Mouse (Mus musculus) adrenal gland, adult 18-20 months (tissue): ENCODE results near the gene Kcnj15. TPM values are rescaled to one million over a fixed set of nuclear protein-coding genes. Genes with fewer than 3 reads are reported as not detected.

ENCODE experiments used
- DNase-seq, 2 experiments: peaks; one replicate each; pipeline ENCODE4 v3.0.0; 2021 to 2022; ENCODE audit warnings: low spot score in 2 of 2
- total RNA-seq, 2 experiments: library from RNA; stranded (reverse); gene quantifications; 1 replicate in 1 of 2; 2 replicates in 1 of 2; pipeline ENCODE4 v1.2.3; 2021

Gene Kcnj15
- total RNA-seq, 2 experiments from 2014 or later = 0.89 to 1.7 TPM

DNA sequence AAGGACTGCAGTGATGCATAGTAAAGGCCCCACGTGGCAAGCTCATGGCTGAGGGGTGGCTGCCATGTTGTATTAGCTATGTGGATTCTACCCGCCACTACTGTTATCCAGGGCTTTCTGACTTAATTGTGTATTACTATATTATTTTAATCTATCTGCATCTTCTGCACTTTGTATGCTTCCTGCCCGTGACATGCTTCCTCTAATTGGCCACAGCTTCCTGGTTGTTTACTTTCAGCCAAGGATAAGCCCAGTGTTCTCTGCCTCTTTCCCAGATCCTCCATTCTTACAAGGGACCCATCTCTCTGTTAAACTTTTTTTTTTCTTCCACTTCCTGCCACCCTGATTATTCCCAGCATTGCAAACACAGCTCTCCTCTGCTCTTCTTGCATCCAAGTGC, 32.0 kb downstream of the Kcnj15 start:
- no peak for DNase-seq

DNA sequence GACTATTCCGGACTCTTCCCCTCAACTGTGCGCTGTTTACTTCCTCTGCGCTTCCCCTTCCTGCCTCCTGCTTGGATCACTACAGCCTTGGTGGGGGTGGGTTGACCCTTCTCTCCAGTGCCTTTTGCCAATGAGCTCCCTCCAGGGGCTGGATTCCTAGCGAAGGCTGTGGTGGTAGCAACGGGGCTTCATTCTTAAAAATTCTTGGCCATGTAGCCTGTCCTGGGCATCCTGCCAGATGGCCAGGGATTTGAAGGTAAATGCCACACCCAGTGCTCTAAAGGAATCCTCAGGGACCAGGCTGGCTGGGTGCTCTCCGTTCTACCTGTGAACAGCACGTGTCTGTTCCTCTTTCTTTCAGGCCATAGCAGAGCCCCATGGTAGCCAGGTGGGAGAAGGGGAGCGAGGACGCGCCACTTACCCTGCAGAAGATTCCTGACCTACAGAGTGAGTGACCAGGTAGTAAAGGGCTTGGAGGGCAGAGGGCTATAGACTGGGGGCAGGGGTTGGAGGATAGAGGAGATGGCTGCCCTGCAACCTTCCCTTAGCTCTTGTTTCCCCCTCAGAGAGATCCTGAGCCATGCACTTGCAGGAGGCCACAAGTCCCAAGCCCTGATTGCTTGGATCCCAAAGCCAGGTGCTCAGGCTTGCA, 34.2 kb downstream of the Kcnj15 start:
- no peak for DNase-seq

DNA sequence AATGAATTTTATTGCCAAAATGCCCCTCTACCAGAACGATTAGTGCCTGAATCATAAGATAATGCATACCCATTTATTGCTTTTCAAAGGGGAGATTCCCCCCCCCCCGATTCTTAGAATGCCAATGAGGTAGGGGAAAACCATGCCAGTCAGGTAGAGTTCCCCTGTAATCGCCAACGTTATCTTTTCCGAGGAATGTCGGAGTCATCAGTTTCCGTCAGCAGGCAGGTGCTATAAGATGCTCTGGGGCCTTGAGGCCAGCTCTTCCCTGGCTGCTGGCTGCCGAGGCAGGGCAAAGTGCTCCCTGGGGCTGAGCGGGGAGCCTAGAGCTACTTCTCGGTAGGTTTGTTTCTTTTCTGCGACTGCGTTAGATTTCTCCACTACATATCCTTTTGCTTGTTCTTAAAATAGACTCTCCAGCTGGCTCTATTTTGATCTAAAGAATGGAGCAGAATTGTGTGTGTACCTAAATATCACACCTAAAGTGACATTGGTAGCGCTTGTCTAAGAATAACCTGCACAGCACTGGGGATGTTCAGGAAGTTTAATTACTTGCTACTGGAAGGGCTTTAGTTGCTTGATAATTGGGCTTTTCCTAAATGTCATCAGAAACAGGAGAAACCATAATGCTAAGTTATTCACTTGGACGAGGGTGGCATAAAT, 35.6 kb downstream of the Kcnj15 start:
- DNase-seq = no peak

DNA sequence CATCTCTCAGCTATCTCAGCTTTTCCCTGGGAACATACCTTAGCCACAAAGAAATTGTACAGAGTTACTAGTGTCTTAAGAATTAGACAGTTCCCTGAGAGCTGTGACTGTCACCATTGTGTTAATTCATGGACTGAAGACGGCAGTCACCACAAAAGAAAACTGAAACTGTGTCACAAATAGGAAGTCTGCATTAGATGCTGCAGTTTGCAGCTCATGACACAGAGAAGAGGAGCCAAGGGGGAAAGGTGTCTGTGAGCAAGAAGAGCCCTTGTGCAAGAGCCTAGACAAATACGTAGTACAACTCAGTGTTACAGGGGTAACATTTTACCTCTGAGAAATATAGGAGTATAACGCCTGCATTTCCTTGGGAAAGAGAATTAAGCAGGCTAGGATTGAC, 40.3 kb downstream of the Kcnj15 start:
- no peak for DNase-seq

DNA sequence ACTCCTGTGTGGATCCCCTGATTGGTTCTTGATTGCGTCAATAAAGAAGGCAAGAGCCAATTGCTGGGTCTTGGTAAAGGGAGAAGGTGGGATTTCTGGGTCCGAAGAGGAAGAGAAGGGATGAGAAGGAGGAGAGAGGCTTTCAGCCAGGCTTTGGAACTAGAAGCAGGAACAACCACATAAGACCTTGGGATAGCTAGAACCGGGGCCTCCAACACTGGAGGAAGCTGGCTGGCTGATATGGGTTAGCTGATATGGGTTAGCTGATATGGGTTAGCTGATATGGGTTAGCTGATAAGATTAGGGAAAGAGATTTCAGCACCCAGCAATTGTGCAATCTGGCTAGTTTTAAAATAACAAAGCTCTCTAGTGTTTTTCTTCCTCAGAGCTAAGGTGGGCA, 44.3 kb downstream of the Kcnj15 start:
- no peak for DNase-seq

DNA sequence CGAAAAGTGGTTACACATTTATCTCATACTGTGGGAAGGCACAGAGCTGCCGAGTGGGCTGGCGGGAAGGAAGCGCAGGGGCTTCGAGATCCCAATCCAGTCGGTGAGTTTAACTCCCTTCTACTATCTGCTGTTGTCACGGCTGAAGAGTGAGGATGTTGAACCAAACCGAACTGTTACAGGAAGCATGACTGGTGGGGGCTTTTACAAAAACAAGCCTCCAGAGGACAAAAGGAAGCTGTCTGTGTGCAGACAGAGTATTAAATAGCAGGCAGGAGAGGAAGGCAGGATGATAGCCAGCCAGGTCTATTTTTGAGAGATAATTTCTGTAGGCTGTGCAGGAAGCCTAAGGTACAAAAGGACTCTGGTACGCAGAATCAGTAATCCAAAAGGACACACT, 46.3 kb downstream of the Kcnj15 start:
- DNase-seq = no peak

DNA sequence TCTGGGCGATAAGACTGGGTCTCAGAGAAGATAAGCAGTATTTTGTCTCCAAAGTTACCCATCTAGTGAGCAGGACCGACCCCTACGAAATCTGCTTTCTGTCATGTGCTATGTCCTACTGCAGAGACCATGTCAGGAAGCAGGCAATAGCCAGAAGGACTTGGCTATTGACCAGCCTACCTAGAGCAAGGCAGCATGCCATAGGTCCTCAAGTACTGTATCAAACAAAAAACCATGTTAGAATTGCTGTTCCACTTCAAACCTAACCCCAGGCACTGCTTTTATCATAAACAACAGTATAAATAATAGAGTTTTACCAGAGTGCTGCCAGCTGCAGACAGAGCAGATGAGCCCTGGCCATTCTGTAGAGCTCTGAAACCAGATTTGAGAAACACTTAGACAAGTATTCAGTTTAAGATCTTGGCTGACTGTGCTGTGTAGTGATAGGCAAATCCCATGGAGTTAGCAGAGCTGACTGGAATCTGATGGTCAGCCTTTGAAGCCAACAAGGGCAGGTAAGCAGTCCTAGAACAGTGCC, 50.5 kb downstream of the Kcnj15 start:
- DNase-seq = no peak

DNA sequence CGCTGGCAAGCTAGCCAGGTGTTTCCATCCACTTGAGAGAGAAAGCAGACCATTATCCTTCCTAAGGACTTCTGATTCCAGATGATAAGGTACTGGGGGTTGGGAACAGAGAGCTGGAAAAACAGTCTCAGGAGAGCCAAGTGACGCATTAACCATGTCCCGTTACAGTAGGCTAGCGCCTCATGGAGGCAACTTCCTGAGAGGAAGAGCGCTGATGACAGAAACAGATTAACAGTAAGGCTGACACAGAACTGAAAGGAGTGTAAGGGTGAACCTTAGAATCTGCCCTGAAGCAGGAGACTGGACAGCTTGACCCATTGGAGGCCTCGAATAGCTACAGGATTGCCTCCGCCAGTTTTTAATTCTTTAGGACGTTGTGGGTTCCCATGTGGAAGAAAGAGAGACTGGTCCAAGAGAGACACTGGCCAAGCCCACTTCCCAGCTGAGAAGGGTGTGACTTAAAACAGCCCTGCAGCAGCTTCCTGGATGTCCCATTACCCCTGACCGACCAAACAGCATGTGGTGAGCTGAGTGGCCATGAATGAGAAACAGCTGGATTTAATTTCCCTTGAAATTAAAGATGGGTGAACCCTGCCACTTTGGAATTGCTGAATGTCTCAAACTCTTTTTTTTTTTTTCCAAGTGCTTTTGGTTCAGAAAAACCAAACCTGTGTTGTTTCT, 64.7 kb downstream of the Kcnj15 start:
- DNase-seq = no peak

DNA sequence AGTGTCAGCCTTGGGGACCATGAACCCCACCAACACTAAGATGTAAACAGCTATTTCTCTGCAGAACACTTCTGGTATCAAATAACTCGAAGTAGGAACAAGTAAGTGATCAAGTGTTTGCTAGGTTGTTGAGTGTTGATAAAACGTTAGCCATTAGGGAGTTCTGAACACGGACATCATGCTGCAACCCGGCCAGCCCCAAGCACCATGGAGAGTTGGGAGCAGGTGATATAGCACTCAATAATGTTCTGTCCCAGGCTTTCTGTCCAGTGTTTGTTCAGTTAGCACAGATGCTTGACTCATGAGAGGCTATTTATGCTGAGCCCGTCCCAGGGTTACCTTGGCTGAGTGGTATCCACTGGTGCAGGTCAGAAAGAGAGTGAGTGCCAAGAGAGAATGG, 74.8 kb downstream of the Kcnj15 start:
- no peak for DNase-seq

DNA sequence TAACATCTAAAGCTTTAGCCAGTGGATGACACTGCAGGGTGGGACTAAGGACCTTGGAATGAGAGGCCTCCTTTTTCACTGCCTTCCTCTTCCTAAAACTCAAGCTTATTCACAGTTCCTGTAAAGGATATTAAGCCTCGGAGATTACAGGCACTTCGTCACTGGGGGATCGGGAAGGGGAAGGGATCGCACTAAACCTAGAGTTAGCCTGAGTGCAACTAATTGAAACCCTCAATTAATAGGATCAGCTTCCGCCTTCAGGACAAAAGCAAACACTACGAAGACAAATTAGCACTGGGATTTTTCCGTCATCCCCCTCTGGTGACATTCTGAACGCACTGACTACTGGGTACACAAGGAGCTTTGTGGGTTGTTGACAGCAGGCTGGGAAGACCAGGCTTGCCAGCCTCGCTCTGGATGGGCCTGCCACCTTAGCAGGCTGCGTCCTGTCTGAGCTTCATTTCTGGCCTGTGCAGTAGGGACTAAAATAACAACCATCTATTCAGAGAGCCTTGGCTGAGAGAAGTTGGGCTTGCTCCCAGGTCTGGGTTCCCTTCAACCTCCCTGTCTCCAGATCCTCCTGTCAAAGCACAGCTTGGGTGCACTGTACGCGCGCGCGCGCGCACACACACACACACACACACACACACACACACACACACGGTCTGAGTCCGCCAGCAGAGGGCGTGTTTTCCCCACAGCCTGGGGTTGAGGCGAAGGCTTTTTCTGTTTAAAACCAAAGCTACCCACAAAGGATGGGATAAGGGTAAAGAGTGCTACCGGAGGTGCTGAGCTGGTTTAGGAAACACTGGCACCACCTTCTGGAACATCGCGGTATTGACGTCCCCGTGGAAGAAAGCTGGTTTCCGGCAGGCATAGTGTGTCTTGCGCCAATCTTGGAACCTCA, 83.8 kb downstream of the Kcnj15 start:
- DNase-seq = peak; percentile 72 to 78

DNA sequence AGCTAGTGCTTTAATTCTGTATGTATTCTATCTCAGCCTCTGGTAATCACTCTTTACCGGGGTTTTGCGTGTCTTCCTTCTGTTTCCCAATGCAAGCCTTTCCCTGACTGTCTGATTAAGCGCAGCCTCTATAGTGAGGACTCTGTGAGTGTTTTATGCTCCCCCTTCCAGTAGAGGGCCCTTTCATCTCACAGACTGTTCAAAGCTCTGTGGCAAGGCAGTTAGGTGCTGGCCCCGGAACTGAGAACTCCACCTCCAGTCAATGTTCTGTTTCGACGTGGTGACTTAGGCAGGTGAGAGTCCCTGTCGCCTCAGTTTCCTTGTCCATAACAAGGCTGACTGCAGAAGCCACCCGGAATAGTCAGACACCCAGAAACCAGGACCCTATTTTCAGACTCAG, 84.7 kb downstream of the Kcnj15 start:
- DNase-seq = no peak

DNA sequence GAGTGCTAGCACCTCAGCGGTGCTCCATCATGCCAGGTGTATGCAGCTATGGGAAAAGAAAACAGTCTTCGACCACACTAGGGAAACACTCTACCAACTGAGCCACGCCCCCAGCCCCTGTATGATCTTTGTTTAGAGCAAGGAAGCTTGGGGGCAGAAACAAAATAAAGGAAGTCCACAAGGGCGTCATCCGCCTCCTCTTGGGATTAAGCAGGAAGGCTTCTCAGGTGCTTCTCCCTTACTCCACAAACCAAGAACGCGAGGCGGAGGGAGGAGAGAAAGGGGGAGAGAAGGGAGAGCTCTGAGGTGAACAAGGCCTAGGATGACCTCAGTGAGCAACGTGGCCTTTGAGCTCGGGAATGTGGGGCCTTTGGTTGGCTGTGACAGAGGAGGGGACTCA, 87.6 kb downstream of the Kcnj15 start:
- DNase-seq = no peak

DNA sequence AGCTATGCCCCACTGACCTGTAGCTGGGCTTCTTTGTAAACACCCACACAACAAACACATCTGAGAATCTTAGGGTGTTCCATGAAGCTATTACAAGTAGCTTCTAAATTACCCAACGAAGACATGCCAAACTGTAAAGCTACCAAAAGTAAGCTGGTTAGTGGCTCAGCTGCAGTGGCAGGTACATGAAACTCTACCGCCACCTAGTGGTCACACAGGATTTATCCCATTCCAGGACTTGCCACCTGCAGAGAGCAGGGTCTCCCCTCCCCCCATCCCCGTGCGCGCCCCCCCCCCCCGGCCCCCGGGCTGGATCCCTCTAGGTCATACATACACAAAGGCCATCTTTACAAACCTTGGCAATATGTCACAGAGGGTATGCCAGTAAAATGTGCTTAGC, 88.5 kb downstream of the Kcnj15 start:
- DNase-seq = peak; percentile 65 to 69

DNA sequence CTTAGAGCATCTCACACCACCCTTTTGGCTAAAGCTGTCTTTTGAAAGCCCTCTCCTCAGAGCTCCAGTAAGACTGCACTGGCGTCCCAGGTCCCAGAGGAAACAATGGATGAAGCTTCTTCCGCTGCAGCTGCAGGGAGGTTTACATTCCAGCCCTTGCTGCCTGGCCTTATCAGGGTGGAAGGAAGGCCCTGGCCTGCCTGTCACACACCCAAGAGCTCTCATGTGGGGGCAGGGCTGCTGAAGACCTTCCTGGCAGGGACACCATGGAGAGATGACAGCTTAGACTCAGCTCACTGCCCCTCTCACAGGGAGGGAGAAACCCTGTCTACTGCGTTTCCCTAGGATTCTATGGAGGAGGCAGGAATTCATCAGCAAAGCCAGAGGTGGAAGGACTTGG, 89.8 kb downstream of the Kcnj15 start:
- DNase-seq = no peak

DNA sequence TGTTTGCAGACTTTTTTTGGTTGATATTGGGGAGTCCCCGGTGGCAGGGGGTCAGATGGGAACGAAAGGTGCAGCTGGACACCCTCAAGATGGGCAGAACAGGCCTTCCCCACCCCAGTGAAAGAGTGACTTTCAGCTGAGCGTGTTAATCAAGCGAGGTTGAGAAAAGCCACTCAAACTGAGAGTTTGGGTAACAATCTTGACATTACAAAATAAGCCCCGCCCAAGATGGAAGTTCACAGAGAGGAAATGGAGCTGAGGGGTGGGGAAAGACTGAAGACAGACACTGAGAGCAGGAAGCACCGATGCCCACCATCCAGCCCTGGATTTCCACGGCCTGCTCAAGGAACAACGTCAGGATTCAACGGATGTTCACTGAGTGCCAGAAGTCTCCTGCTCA, 91.2 kb downstream of the Kcnj15 start:
- DNase-seq = no peak

DNA sequence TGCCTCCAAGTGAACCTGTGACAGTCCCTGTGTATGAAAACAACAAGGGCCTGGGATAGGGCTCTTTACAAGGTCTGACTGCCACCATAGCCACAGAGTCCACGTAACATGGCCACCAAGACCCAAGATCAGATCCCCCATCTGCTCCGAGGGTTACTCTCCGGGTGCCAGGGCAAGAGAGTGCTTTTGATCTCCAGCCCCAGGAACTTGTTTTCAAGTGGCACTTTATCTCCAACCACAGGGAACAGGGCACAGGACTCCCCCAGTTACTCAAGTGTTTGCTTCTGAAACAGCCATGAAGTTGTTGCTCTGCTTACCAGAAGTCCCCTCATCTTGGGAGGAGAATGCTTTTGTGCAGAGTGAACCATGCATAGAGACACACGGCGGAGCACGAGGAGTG, 92.0 kb downstream of the Kcnj15 start:
- DNase-seq = no peak

DNA sequence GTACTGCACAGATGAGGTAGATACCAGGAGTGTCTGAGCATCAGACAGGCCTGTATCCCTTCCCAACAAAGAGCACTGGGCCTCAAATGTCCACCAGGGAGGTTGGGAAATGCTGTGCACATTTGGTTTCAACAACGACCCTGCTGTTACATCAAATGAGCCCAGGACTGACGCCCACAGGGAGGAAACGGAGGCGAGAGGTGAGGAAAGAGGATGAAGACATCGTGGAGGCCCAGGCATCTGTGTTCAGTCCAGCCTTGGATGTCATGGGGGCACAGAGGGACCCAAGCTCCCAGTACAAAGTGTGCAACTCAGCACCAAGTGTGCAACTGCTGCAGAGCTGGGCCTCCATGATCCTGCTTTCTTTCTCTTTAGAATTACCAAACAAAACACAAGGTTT, 92.4 kb downstream of the Kcnj15 start:
- no peak for DNase-seq
